Mouse (Mus musculus) kidney, adult 2 months (tissue): ENCODE data around the gene Efhc1.

Experiments
- CTCF ChIP-seq: fragments of 200-500 bp; conservative IDR thresholded peaks from 2 replicates; pipeline ENCODE4 v1.5.1; 2011; ENCODE audit warnings: low read depth, mild to moderate bottlenecking, control low read depth, low read length, moderate library complexity, mixed read lengths; ENCODE audit not compliant: insufficient read depth, insufficient read length
- POLR2A ChIP-seq: fragments of 200-500 bp; IDR thresholded peaks from one replicate; pipeline ENCODE4 v1.6.1; 2011; ENCODE audit warnings: low read depth, low read length, control low read depth

GRCm38 (mm10) chr1:20943016-20943415 is 8.4 kb upstream of the Efhc1 start:
- no peak for TF ChIP-seq POLR2A
- TF ChIP-seq CTCF, result no peak
